Mouse (Mus musculus): Measurements from ENCODE around the gene Gfap. TPM values are rescaled to one million over a fixed set of nuclear protein-coding genes. Genes with fewer than 3 reads are reported as not detected.

Gene Gfap
- total RNA-seq, 4 experiments from 2014 or later = 331 to 2,605 (median 1,138) TPM

GRCm38 (mm10) chr11:102898408-102898807 is 2.3 kb downstream of the Gfap start:
- peak; percentile 67 to 81 for DNase-seq (ENCODE audit: low spot score in 2 of 2)

- no peak for DNase-seq (ENCODE audit: low spot score in 2 of 2)
Measured at GRCm38 (mm10) chr11:102896641-102897040, 4.1 kb downstream of the Gfap start.

GRCm38 (mm10) chr11:102895779-102896178 is 4.9 kb downstream of the Gfap start:
- no peak for DNase-seq (ENCODE audit: low spot score in 2 of 2)

- no peak for DNase-seq (ENCODE audit: low spot score in 2 of 2)
Measured at GRCm38 (mm10) chr11:102894716-102895115, 6.0 kb downstream of the Gfap start.

GRCm38 (mm10) chr11:102893015-102893651 is 7.6 kb downstream of the Gfap start:
- DNase-seq (ENCODE audit: low spot score in 2 of 2) = no peak

GRCm38 (mm10) chr11:102890096-102890495 is 10.6 kb downstream of the Gfap start:
- no peak for DNase-seq (ENCODE audit: low spot score in 2 of 2)

- peak; percentile 54 to 60 for DNase-seq (ENCODE audit: low spot score in 2 of 2)
Measured at GRCm38 (mm10) chr11:102888135-102888534, 12.6 kb downstream of the Gfap start.

- DNase-seq (ENCODE audit: low spot score in 2 of 2) = no peak
Measured at GRCm38 (mm10) chr11:102887433-102887832, 13.3 kb downstream of the Gfap start.

GRCm38 (mm10) chr11:102884616-102885219 is 16.0 kb downstream of the Gfap start, which contains the start of gene Fam187a:
Fam187a (plus strand) TSS chr11:102885169.
- no peak for DNase-seq (ENCODE audit: low spot score in 2 of 2)

- DNase-seq (ENCODE audit: low spot score in 2 of 2) = no peak
Measured at GRCm38 (mm10) chr11:102881314-102882198, 19.2 kb downstream of the Gfap start.

GRCm38 (mm10) chr11:102880585-102881313 is 20.0 kb downstream of the Gfap start, which contains the start of the genes Eftud2 and Ccdc103:
Eftud2 (minus strand) TSS chr11:102880985.
Ccdc103 (plus strand) TSS chr11:102881204.
- peak; percentile 92 to 95 for DNase-seq (ENCODE audit: low spot score in 2 of 2)

GRCm38 (mm10) chr11:102879558-102879957 is 21.2 kb downstream of the Gfap start:
- DNase-seq (ENCODE audit: low spot score in 2 of 2) = no peak

- DNase-seq (ENCODE audit: low spot score in 2 of 2) = peak; percentile 68 to 77
Measured at GRCm38 (mm10) chr11:102874801-102875334, 25.8 kb downstream of the Gfap start.

- DNase-seq (ENCODE audit: low spot score in 2 of 2) = peak in 1 of 2 experiments; percentile 76
Measured at GRCm38 (mm10) chr11:102864272-102864671, 36.4 kb downstream of the Gfap start.

GRCm38 (mm10) chr11:102859933-102860332 is 40.8 kb downstream of the Gfap start:
- DNase-seq (ENCODE audit: low spot score in 2 of 2) = peak; percentile 29 to 41

GRCm38 (mm10) chr11:102858951-102859350 is 41.8 kb downstream of the Gfap start:
- no peak for DNase-seq (ENCODE audit: low spot score in 2 of 2)

- no peak for DNase-seq (ENCODE audit: low spot score in 2 of 2)
Measured at GRCm38 (mm10) chr11:102855941-102856340, 44.8 kb downstream of the Gfap start.

- DNase-seq (ENCODE audit: low spot score in 2 of 2) = no peak
Measured at GRCm38 (mm10) chr11:102853760-102854159, 47.0 kb downstream of the Gfap start.

- no peak for DNase-seq (ENCODE audit: low spot score in 2 of 2)
Measured at GRCm38 (mm10) chr11:102851883-102852282, 48.8 kb downstream of the Gfap start.

GRCm38 (mm10) chr11:102845926-102846325 is 54.8 kb downstream of the Gfap start:
- DNase-seq (ENCODE audit: low spot score in 2 of 2) = no peak

- DNase-seq (ENCODE audit: low spot score in 2 of 2) = no peak
Measured at GRCm38 (mm10) chr11:102838616-102839150, 62.0 kb downstream of the Gfap start.

Measured in layer of hippocampus, adult 8-10 months (tissue).